Mouse (Mus musculus): ENCODE measurements at regions not wholly inside any gene's neighbourhood (a gene's known extent, or its start where the extent isn't known, plus 50 kb on each side); places are given as distances from the start of the nearest gene placed in this dataset.

DNA sequence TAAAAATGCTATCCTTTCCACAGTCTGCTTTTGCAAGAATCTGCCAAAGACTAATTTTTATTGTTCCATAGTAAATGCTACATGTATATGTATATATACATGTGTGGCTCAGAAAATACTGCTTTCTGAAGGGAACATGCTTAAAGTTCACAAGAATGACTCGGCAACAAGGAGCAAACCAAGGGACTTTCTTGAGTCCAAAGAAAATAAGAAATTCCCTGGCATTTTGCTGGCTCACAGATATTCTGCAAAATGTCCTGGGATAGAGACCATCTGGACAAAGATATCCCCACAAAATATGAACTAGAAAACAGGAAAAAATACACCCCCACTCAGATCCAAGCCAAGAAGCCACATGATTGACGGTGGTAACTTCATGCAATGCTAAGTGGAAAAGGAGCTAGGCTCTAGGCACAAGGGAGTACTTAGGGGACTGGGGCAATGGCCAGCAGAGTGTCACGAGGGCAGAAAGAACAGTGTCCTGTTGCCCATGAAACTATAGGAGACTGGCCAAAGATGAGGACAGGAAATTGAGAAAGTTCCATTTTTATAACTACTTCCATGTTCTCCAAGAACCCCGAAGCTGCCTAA, 274.3 kb upstream of the Acvr2a start:
- no peaks in the 10 kb centered on the region for H3K4me1 ChIP-seq (ENCODE audit: control insufficient read depth, insufficient read depth, low read length)
- H3K9ac ChIP-seq (ENCODE audit: low read depth, poor library complexity, severe bottlenecking) = no peak overlapping the region
- no peak overlapping the region for H3K4me3 ChIP-seq (ENCODE audit: low read depth, low read length)
- H3K27me3 ChIP-seq (ENCODE audit: control insufficient read depth, insufficient read depth, low read length, poor library complexity, severe bottlenecking) = no peaks in the 10 kb centered on the region; the same call in 1 of the 2 replicates
- no peaks in the 10 kb centered on the region for H3K36me3 ChIP-seq (ENCODE audit: control insufficient read depth, insufficient read depth, low read length, poor library complexity, severe bottlenecking)
- TF ChIP-seq EP300 (IDR thresholded peaks at IDR 0.05; ENCODE audit: insufficient read depth, low read depth, low read length) (no peak), CTCF (IDR thresholded peaks at IDR 0.05; ENCODE audit: low read depth, low read length) (no peak), POLR2A (IDR thresholded peaks at IDR 0.05; ENCODE audit: insufficient read depth, low read length) (no peak)
- no peak overlapping the region for H3K27ac ChIP-seq (ENCODE audit: insufficient read depth, low read length)
- no peaks in the 10 kb centered on the region for H3K9me3 ChIP-seq (replicated peaks; ENCODE audit: control insufficient read depth, insufficient read depth, low read length, poor library complexity, severe bottlenecking)

DNA sequence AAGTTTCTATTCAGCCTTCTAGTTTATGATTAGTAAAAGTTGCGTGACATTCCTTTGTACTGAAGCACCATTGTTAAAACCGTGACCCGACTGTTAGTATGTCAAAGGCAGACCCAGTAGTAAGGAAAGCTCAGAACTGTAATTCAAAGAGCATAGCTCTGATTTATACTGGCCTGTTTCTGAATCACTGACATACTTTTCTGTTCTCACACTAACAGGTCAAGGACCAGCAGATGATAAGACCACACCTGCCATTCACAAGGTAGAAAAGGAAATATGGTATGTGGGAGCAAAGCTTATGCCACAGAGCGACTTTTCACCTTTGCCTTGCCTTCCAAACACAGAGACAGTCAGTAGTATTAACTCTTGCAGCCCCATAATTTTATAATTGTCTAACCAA, 269.5 kb upstream of the Acvr2a start:
- Histone ChIP-seq H3K9me3 (replicated peaks; ENCODE audit: control insufficient read depth, insufficient read depth, low read length, poor library complexity, severe bottlenecking) (no peaks in the 10 kb centered on the region), H3K4me3 (ENCODE audit: low read depth, low read length) (no peak overlapping the region), H3K36me3 (ENCODE audit: control insufficient read depth, insufficient read depth, low read length, poor library complexity, severe bottlenecking) (no peaks in the 10 kb centered on the region), H3K4me1 (ENCODE audit: control insufficient read depth, insufficient read depth, low read length) (no peaks in the 10 kb centered on the region), H3K9ac (ENCODE audit: low read depth, poor library complexity, severe bottlenecking) (no peak overlapping the region), H3K27me3 (ENCODE audit: control insufficient read depth, insufficient read depth, low read length, poor library complexity, severe bottlenecking) (no peaks in the 10 kb centered on the region), H3K27ac (ENCODE audit: insufficient read depth, low read length) (no peak overlapping the region)
- TF ChIP-seq CTCF (IDR thresholded peaks at IDR 0.05; ENCODE audit: low read depth, low read length) = no peak
- no peak for TF ChIP-seq EP300 (IDR thresholded peaks at IDR 0.05; ENCODE audit: insufficient read depth, low read depth, low read length)
- no peak for TF ChIP-seq POLR2A (IDR thresholded peaks at IDR 0.05; ENCODE audit: insufficient read depth, low read length)

DNA sequence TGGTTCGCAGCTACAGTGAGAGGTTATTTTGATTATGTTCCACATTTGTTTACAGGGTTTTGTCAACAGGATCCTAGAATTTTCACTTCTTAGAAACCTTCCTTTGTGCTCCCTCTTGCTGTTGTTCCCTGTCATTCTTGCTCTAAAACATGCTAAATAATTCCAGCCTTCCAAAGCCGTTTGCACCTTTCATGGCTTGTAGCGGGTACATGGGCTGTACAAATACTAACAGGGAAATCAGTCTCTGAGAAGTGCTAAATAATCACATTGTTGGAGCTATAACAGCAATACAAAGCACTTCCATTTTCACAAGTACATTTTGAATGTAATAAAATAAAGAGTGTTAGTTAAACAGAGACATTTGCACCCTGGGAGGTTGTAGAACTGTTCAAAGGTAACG, 268.8 kb upstream of the Acvr2a start:
- Histone ChIP-seq H3K9me3 (replicated peaks; ENCODE audit: control insufficient read depth, insufficient read depth, low read length, poor library complexity, severe bottlenecking) (no peaks in the 10 kb centered on the region), H3K4me3 (ENCODE audit: low read depth, low read length) (no peak overlapping the region), H3K36me3 (ENCODE audit: control insufficient read depth, insufficient read depth, low read length, poor library complexity, severe bottlenecking) (no peaks in the 10 kb centered on the region), H3K9ac (ENCODE audit: low read depth, poor library complexity, severe bottlenecking) (no peak overlapping the region), H3K4me1 (ENCODE audit: control insufficient read depth, insufficient read depth, low read length) (no peaks in the 10 kb centered on the region), H3K27me3 (ENCODE audit: control insufficient read depth, insufficient read depth, low read length, poor library complexity, severe bottlenecking) (no peaks in the 10 kb centered on the region), H3K27ac (ENCODE audit: insufficient read depth, low read length) (no peak overlapping the region)
- TF ChIP-seq EP300 (IDR thresholded peaks at IDR 0.05; ENCODE audit: insufficient read depth, low read depth, low read length) (no peak), POLR2A (IDR thresholded peaks at IDR 0.05; ENCODE audit: insufficient read depth, low read length) (no peak), CTCF (IDR thresholded peaks at IDR 0.05; ENCODE audit: low read depth, low read length) (no peak)

DNA sequence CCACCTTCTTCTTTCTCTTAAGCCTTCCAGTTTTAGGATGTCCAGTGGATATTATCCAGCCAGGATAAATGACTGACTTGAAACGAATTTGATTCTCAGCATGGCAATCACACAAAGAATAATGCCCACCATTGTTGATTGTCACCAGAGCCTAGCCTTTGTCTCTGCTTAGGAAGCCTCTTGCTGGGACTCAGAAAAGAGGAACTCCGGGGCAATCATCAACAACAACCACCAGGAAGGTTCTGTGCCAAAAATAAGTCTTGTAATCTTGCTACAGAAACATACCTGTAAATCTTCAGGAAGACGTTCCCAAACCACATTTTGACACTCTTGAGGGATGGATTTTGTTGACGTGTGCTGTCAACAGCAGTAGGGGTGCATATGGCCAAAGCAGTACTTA, 268.2 kb upstream of the Acvr2a start:
- no peaks in the 10 kb centered on the region for H3K9me3 ChIP-seq (replicated peaks; ENCODE audit: control insufficient read depth, insufficient read depth, low read length, poor library complexity, severe bottlenecking)
- H3K4me1 ChIP-seq (ENCODE audit: control insufficient read depth, insufficient read depth, low read length) = no peaks in the 10 kb centered on the region
- H3K9ac ChIP-seq (ENCODE audit: low read depth, poor library complexity, severe bottlenecking) = no peak overlapping the region
- no peak overlapping the region for H3K27ac ChIP-seq (ENCODE audit: insufficient read depth, low read length)
- H3K4me3 ChIP-seq (ENCODE audit: low read depth, low read length) = no peak overlapping the region
- H3K36me3 ChIP-seq (ENCODE audit: control insufficient read depth, insufficient read depth, low read length, poor library complexity, severe bottlenecking) = no peaks in the 10 kb centered on the region
- no peaks in the 10 kb centered on the region for H3K27me3 ChIP-seq (ENCODE audit: control insufficient read depth, insufficient read depth, low read length, poor library complexity, severe bottlenecking)
- TF ChIP-seq EP300 (IDR thresholded peaks at IDR 0.05; ENCODE audit: insufficient read depth, low read depth, low read length) (no peak), CTCF (IDR thresholded peaks at IDR 0.05; ENCODE audit: low read depth, low read length) (no peak), POLR2A (IDR thresholded peaks at IDR 0.05; ENCODE audit: insufficient read depth, low read length) (no peak)

DNA sequence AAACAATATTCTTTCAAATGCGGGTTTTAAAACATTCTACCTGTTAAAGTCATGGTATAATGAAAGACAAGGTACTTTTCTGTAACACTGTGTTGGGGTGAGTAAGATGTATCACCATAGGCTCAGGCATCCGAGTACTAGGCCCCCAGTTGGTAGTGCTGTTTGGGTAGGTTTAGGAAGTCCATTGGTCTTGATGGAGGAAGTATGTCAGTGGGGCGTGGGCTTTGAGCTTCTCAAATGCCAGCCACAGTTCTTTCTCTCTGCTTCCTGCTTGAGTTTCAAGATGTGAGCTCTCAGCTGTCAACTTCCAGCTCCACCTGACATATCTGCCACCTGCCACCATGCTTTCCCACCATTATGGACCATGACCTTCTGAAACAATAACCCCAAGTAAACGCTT, 267.7 kb upstream of the Acvr2a start:
- no peak for TF ChIP-seq EP300 (IDR thresholded peaks at IDR 0.05; ENCODE audit: insufficient read depth, low read depth, low read length)
- H3K27ac ChIP-seq (ENCODE audit: insufficient read depth, low read length) = no peak overlapping the region

DNA sequence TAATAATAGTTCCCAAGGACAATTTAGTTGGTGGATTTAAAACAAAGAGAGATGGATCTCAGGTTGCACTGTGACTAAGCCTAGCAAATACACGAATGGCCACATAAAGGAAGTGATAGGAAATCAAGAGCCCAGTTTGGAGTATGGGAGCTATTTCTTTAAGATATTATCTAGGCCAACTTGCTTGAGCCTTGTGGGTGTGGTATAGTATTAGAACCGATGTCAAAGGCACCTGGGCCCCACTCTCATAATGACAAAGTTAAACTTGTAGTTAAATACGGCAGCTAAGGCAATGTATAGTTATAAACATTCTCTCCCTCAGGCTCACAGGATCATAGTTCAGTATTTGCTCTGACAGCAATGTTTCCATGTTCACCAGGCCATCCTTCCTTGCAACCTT, 257.3 kb upstream of the Acvr2a start:
- Histone ChIP-seq H3K4me3 (ENCODE audit: low read depth, low read length) (no peak overlapping the region), H3K27ac (ENCODE audit: insufficient read depth, low read length) (no peak overlapping the region), H3K9ac (ENCODE audit: low read depth, poor library complexity, severe bottlenecking) (no peak overlapping the region), H3K36me3 (ENCODE audit: control insufficient read depth, insufficient read depth, low read length, poor library complexity, severe bottlenecking) (no peaks in the 10 kb centered on the region), H3K27me3 (ENCODE audit: control insufficient read depth, insufficient read depth, low read length, poor library complexity, severe bottlenecking) (no peaks in the 10 kb centered on the region), H3K9me3 (replicated peaks; ENCODE audit: control insufficient read depth, insufficient read depth, low read length, poor library complexity, severe bottlenecking) (no peaks in the 10 kb centered on the region), H3K4me1 (ENCODE audit: control insufficient read depth, insufficient read depth, low read length) (no peaks in the 10 kb centered on the region)
- TF ChIP-seq POLR2A (IDR thresholded peaks at IDR 0.05; ENCODE audit: insufficient read depth, low read length) (no peak), CTCF (IDR thresholded peaks at IDR 0.05; ENCODE audit: low read depth, low read length) (no peak), EP300 (IDR thresholded peaks at IDR 0.05; ENCODE audit: insufficient read depth, low read depth, low read length) (no peak)

More for the DNA sequence above, 267.7 kb upstream of the Acvr2a start:
- H3K9ac ChIP-seq (ENCODE audit: low read depth, poor library complexity, severe bottlenecking) = no peak overlapping the region
- no peaks in the 10 kb centered on the region for H3K27me3 ChIP-seq (ENCODE audit: control insufficient read depth, insufficient read depth, low read length, poor library complexity, severe bottlenecking)
- H3K9me3 ChIP-seq (replicated peaks; ENCODE audit: control insufficient read depth, insufficient read depth, low read length, poor library complexity, severe bottlenecking) = no peaks in the 10 kb centered on the region
- H3K4me3 ChIP-seq (ENCODE audit: low read depth, low read length) = no peak overlapping the region
- H3K36me3 ChIP-seq (ENCODE audit: control insufficient read depth, insufficient read depth, low read length, poor library complexity, severe bottlenecking) = no peaks in the 10 kb centered on the region
- no peaks in the 10 kb centered on the region for H3K4me1 ChIP-seq (ENCODE audit: control insufficient read depth, insufficient read depth, low read length)

All from ES-Bruce4 (cell line).